Mouse (Mus musculus): ENCODE measurements at regions not wholly inside any gene's neighbourhood (a gene's known extent, or its start where the extent isn't known, plus 50 kb on each side); places are given as distances from the start of the nearest gene placed in this dataset.
"Not testable (repeated sequence)": the region's sequence is repeated elsewhere in the genome, so short reads cannot be mapped to it uniquely, and the experiment has no call there.

GRCm38 (mm10) chrX:99732526-99732925, 88.3 kb upstream of the Tmem28 start:
- DNase-seq (ENCODE audit: low spot score) = no peak
- WGBS = 78% methylated on average over 2 of the region's 2 CpGs

GRCm38 (mm10) chrX:99725101-99725500, 95.7 kb upstream of the Tmem28 start:
- Histone ChIP-seq H3K4me2 (replicated peaks; ENCODE audit: low read depth, low read length) (no peak overlapping the region), H3K27ac (ENCODE audit: low read depth, low read length) (no peak overlapping the region), H3K4me3 (ENCODE audit: low read depth, low read length) (no peak overlapping the region), H3K9me3 (ENCODE audit: control insufficient read depth, low read length) (no peaks in the 10 kb centered on the region), H3K4me1 (replicated peaks; ENCODE audit: control insufficient read depth, insufficient read depth, low read length) (no peaks in the 10 kb centered on the region), H3K36me3 (ENCODE audit: control insufficient read depth, insufficient read depth, low read length) (no peaks in the 10 kb centered on the region), H3K9ac (ENCODE audit: low read depth, low read length) (no peak overlapping the region), H3K27me3 (ENCODE audit: control insufficient read depth, insufficient read depth, low read length) (no peaks in the 10 kb centered on the region)
- ATAC-seq (ENCODE audit: low FRiP score) = no peak
- peak; percentile 41 for DNase-seq (ENCODE audit: low spot score)
- WGBS = 5% methylated on average over 1 of the region's 1 CpGs

More at GRCm38 (mm10) chrX:99732526-99732925, 88.3 kb upstream of the Tmem28 start:
- H3K4me1 ChIP-seq (replicated peaks; ENCODE audit: control insufficient read depth, insufficient read depth, low read length) = no peaks in the 10 kb centered on the region
- H3K9me3 ChIP-seq (ENCODE audit: control insufficient read depth, low read length) = no peaks in the 10 kb centered on the region
- no peak overlapping the region for H3K4me2 ChIP-seq (replicated peaks; ENCODE audit: low read depth, low read length)
- H3K27ac ChIP-seq (ENCODE audit: low read depth, low read length) = no peak overlapping the region
- no peaks in the 10 kb centered on the region for H3K36me3 ChIP-seq (ENCODE audit: control insufficient read depth, insufficient read depth, low read length)
- H3K27me3 ChIP-seq (ENCODE audit: control insufficient read depth, insufficient read depth, low read length) = peaks cover 2% of the 10 kb centered on the region
- no peak overlapping the region for H3K9ac ChIP-seq (ENCODE audit: low read depth, low read length)
- ATAC-seq (ENCODE audit: low FRiP score) = no peak
- H3K4me3 ChIP-seq (ENCODE audit: low read depth, low read length) = no peak overlapping the region

- no peak overlapping the region for H3K9ac ChIP-seq (ENCODE audit: low read depth, low read length)
- no peak overlapping the region for H3K4me3 ChIP-seq (ENCODE audit: low read depth, low read length)
- no peaks in the 10 kb centered on the region for H3K36me3 ChIP-seq (ENCODE audit: control insufficient read depth, insufficient read depth, low read length)
- no peak for DNase-seq (ENCODE audit: low spot score)
- no peaks in the 10 kb centered on the region for H3K27me3 ChIP-seq (ENCODE audit: control insufficient read depth, insufficient read depth, low read length)
- 60% methylated on average over 4 of the region's 4 CpGs for WGBS
- no peaks in the 10 kb centered on the region for H3K4me1 ChIP-seq (replicated peaks; ENCODE audit: control insufficient read depth, insufficient read depth, low read length)
- H3K27ac ChIP-seq (ENCODE audit: low read depth, low read length) = no peak overlapping the region
- ATAC-seq (ENCODE audit: low FRiP score) = no peak
- H3K9me3 ChIP-seq (ENCODE audit: control insufficient read depth, low read length) = no peaks in the 10 kb centered on the region
- no peak overlapping the region for H3K4me2 ChIP-seq (replicated peaks; ENCODE audit: low read depth, low read length)
These were observed 125.5 kb upstream of the Tmem28 start for GRCm38 (mm10) chrX:99695366-99695765.

- H3K9ac ChIP-seq (ENCODE audit: low read depth, low read length) = no peak overlapping the region
- H3K4me3 ChIP-seq (ENCODE audit: low read depth, low read length) = no peak overlapping the region
- no peaks in the 10 kb centered on the region; the same call in 1 of the 2 replicates for H3K27me3 ChIP-seq (ENCODE audit: control insufficient read depth, insufficient read depth, low read length)
- no peak overlapping the region for H3K4me2 ChIP-seq (replicated peaks; ENCODE audit: low read depth, low read length)
- DNase-seq (ENCODE audit: low spot score) (no peak), ATAC-seq (ENCODE audit: low FRiP score) (no peak)
- no peak overlapping the region for H3K27ac ChIP-seq (ENCODE audit: low read depth, low read length)
- H3K9me3 ChIP-seq (ENCODE audit: control insufficient read depth, low read length) = no peaks in the 10 kb centered on the region
- H3K36me3 ChIP-seq (ENCODE audit: control insufficient read depth, insufficient read depth, low read length) = no peaks in the 10 kb centered on the region
- WGBS = 71% methylated on average over 4 of the region's 4 CpGs
- no peaks in the 10 kb centered on the region for H3K4me1 ChIP-seq (replicated peaks; ENCODE audit: control insufficient read depth, insufficient read depth, low read length)
These were observed 129.8 kb upstream of the Tmem28 start for GRCm38 (mm10) chrX:99690971-99691370.

GRCm38 (mm10) chrX:99689761-99690160, 131.1 kb upstream of the Tmem28 start:
- 80% methylated on average over 4 of the region's 4 CpGs for WGBS
- DNase-seq (ENCODE audit: low spot score) (no peak), ATAC-seq (ENCODE audit: low FRiP score) (no peak)
- H3K4me3 ChIP-seq (ENCODE audit: low read depth, low read length) = no peak overlapping the region
- no peaks in the 10 kb centered on the region for H3K9me3 ChIP-seq (ENCODE audit: control insufficient read depth, low read length)
- H3K36me3 ChIP-seq (ENCODE audit: control insufficient read depth, insufficient read depth, low read length) = no peaks in the 10 kb centered on the region
- H3K27ac ChIP-seq (ENCODE audit: low read depth, low read length) = no peak overlapping the region
- H3K4me1 ChIP-seq (replicated peaks; ENCODE audit: control insufficient read depth, insufficient read depth, low read length) = no peaks in the 10 kb centered on the region
- no peaks in the 10 kb centered on the region; the same call in 1 of the 2 replicates for H3K27me3 ChIP-seq (ENCODE audit: control insufficient read depth, insufficient read depth, low read length)
- no peak overlapping the region for H3K4me2 ChIP-seq (replicated peaks; ENCODE audit: low read depth, low read length)
- no peak overlapping the region for H3K9ac ChIP-seq (ENCODE audit: low read depth, low read length)

GRCm38 (mm10) chrX:99682491-99682890, 138.3 kb upstream of the Tmem28 start:
- H3K4me3 ChIP-seq (ENCODE audit: low read depth, low read length); H3K4me1 ChIP-seq (replicated peaks; ENCODE audit: control insufficient read depth, insufficient read depth, low read length); H3K27ac ChIP-seq (ENCODE audit: low read depth, low read length); H3K9ac ChIP-seq (ENCODE audit: low read depth, low read length); H3K36me3 ChIP-seq (ENCODE audit: control insufficient read depth, insufficient read depth, low read length); ATAC-seq (ENCODE audit: low FRiP score); H3K9me3 ChIP-seq (ENCODE audit: control insufficient read depth, low read length); DNase-seq (ENCODE audit: low spot score); H3K27me3 ChIP-seq (ENCODE audit: control insufficient read depth, insufficient read depth, low read length); H3K4me2 ChIP-seq (replicated peaks; ENCODE audit: low read depth, low read length): not testable (repeated sequence)

GRCm38 (mm10) chrX:99667596-99667995, 153.2 kb upstream of the Tmem28 start:
- Histone ChIP-seq H3K9ac (ENCODE audit: low read depth, low read length) (no peak overlapping the region), H3K4me2 (replicated peaks; ENCODE audit: low read depth, low read length) (no peak overlapping the region), H3K4me3 (ENCODE audit: low read depth, low read length) (no peak overlapping the region), H3K9me3 (ENCODE audit: control insufficient read depth, low read length) (no peaks in the 10 kb centered on the region), H3K4me1 (replicated peaks; ENCODE audit: control insufficient read depth, insufficient read depth, low read length) (no peaks in the 10 kb centered on the region), H3K27me3 (ENCODE audit: control insufficient read depth, insufficient read depth, low read length) (peaks cover 8% of the 10 kb centered on the region; the same call in 1 of the 2 replicates), H3K27ac (ENCODE audit: low read depth, low read length) (no peak overlapping the region), H3K36me3 (ENCODE audit: control insufficient read depth, insufficient read depth, low read length) (no peaks in the 10 kb centered on the region)
- DNase-seq (ENCODE audit: low spot score) (no peak), ATAC-seq (ENCODE audit: low FRiP score) (no peak)
- WGBS = 85% methylated on average over 2 of the region's 2 CpGs

GRCm38 (mm10) chrX:99662566-99662965, 158.3 kb upstream of the Tmem28 start:
- H3K9me3 ChIP-seq (ENCODE audit: control insufficient read depth, low read length) = no peaks in the 10 kb centered on the region
- WGBS = 73% methylated on average over 3 of the region's 3 CpGs
- H3K36me3 ChIP-seq (ENCODE audit: control insufficient read depth, insufficient read depth, low read length) = no peaks in the 10 kb centered on the region
- H3K27ac ChIP-seq (ENCODE audit: low read depth, low read length) = no peak overlapping the region
- no peak overlapping the region for H3K4me3 ChIP-seq (ENCODE audit: low read depth, low read length)
- H3K4me1 ChIP-seq (replicated peaks; ENCODE audit: control insufficient read depth, insufficient read depth, low read length) = no peaks in the 10 kb centered on the region
- H3K27me3 ChIP-seq (ENCODE audit: control insufficient read depth, insufficient read depth, low read length) = peaks cover 18% of the 10 kb centered on the region
- no peak for ATAC-seq (ENCODE audit: low FRiP score)
- H3K4me2 ChIP-seq (replicated peaks; ENCODE audit: low read depth, low read length) = no peak overlapping the region
- no peak overlapping the region for H3K9ac ChIP-seq (ENCODE audit: low read depth, low read length)
- DNase-seq (ENCODE audit: low spot score) = no peak

GRCm38 (mm10) chrX:99659496-99660140, 161.2 kb upstream of the Tmem28 start:
- Histone ChIP-seq H3K9ac (ENCODE audit: low read depth, low read length) (no peak overlapping the region), H3K27me3 (ENCODE audit: control insufficient read depth, insufficient read depth, low read length) (peaks cover 21% of the 10 kb centered on the region), H3K4me2 (replicated peaks; ENCODE audit: low read depth, low read length) (no peak overlapping the region), H3K9me3 (ENCODE audit: control insufficient read depth, low read length) (no peaks in the 10 kb centered on the region), H3K36me3 (ENCODE audit: control insufficient read depth, insufficient read depth, low read length) (no peaks in the 10 kb centered on the region), H3K27ac (ENCODE audit: low read depth, low read length) (no peak overlapping the region), H3K4me1 (replicated peaks; ENCODE audit: control insufficient read depth, insufficient read depth, low read length) (no peaks in the 10 kb centered on the region), H3K4me3 (ENCODE audit: low read depth, low read length) (no peak overlapping the region)
- 40% methylated on average over 7 of the region's 8 CpGs for WGBS
- DNase-seq (ENCODE audit: low spot score) (no peak), ATAC-seq (ENCODE audit: low FRiP score) (no peak)

Data from hindbrain, embryonic 11.5 days (tissue).